Mouse (Mus musculus) heart, embryonic 12.5 days (tissue): ENCODE data around the gene Fst. TPM values are rescaled to one million over a fixed set of nuclear protein-coding genes. Genes with fewer than 3 reads are reported as not detected.

Experiments used
- ATAC-seq: fragments of 200-750 bp; cut with Nextera tagmentation; 2 replicates; pipeline ENCODE4 v1.8.0; 2017; ENCODE audit warnings: moderate TSS enrichment, moderate library complexity; ENCODE audit not compliant: insufficient number of reproducible peaks, low FRiP score
- H3K27ac ChIP-seq: fragments of 300-500 bp; sonication (generic); 2 replicates; pipeline ENCODE4 v1.5.1; 2016; ENCODE audit warnings: mild to moderate bottlenecking, moderate library complexity; ENCODE audit not compliant: poor library complexity, severe bottlenecking
- H3K27me3 ChIP-seq: fragments of 300-500 bp; sonication (generic); replicated peaks from 2 replicates; pipeline ENCODE4 v1.6.1; 2016; ENCODE audit warnings: mild to moderate bottlenecking, moderate library complexity
- H3K36me3 ChIP-seq: fragments of 300-500 bp; sonication (generic); 2 replicates; pipeline ENCODE4 v1.6.1; 2016; ENCODE audit warnings: mild to moderate bottlenecking, moderate library complexity
- H3K4me1 ChIP-seq: fragments of 300-500 bp; sonication (generic); replicated peaks from 2 replicates; pipeline ENCODE4 v1.6.1; 2016; ENCODE audit warnings: mild to moderate bottlenecking
- H3K4me2 ChIP-seq: fragments of 300-500 bp; sonication (generic); 2 replicates; pipeline ENCODE4 v1.6.1; 2016; ENCODE audit warnings: mild to moderate bottlenecking, moderate library complexity
- H3K4me3 ChIP-seq: fragments of 300-500 bp; sonication (generic); 2 replicates; pipeline ENCODE4 v1.5.1; 2016; ENCODE audit warnings: mild to moderate bottlenecking
- H3K9ac ChIP-seq: fragments of 300-500 bp; sonication (generic); 2 replicates; pipeline ENCODE4 v1.6.1; 2016; ENCODE audit warnings: mild to moderate bottlenecking, moderate library complexity
- H3K9me3 ChIP-seq: fragments of 300-500 bp; sonication (generic); replicated peaks from 2 replicates; pipeline ENCODE4 v1.6.1; 2016; ENCODE audit warnings: mild to moderate bottlenecking, moderate library complexity
- WGBS: fragments of 180-500 bp; shearing (Covaris S2); methylation state at CpG from one replicate; pipeline ENCODE4 v1.1.7; 2016; 5-methylcytosine and 5-hydroxymethylcytosine counted together
- polyA plus RNA-seq: library from polyadenylated mRNA; unstranded; fragments of >200 nt; fragmentation: Nextera tagmentation; extraction: Ambion mirVana; gene quantifications from 2 replicates; pipeline ENCODE4 v1.2.1, GENCODE M21; 2016

The Fst gene
- 9.1 and 11.4 TPM in 2 replicates for polyA plus RNA-seq

- WGBS, result 0% methylated on average over 69 of the region's 77 CpGs
- Histone ChIP-seq H3K27me3 (peaks cover 24% of the 10 kb centered on the region), H3K36me3 (no peaks in the 10 kb centered on the region), H3K4me3 (peak within 1 kb of the TSS; percentile 69), H3K27ac (no peak within 1 kb of the TSS), H3K9me3 (no peaks in the 10 kb centered on the region), H3K4me1 (peaks cover 16% of the 10 kb centered on the region), H3K4me2 (peak within 1 kb of the TSS; percentile 98), H3K9ac (peak within 1 kb of the TSS; percentile 52)
- ATAC-seq, result peak; percentile 46
Measured at GRCm38 (mm10) chr13:114458886-114459700, at the start of gene Fst. TSS of gene Fst (minus strand) at chr13:114458951.

GRCm38 (mm10) chr13:114493826-114494225, 35.1 kb upstream of the Fst start:
- Histone ChIP-seq H3K9me3 (no peaks in the 10 kb centered on the region), H3K9ac (no peak overlapping the region), H3K27ac (no peak overlapping the region), H3K4me1 (peaks cover 3% of the 10 kb centered on the region), H3K4me2 (no peak overlapping the region), H3K27me3 (no peaks in the 10 kb centered on the region), H3K4me3 (no peak overlapping the region), H3K36me3 (no peaks in the 10 kb centered on the region)
- no peak for ATAC-seq
- 55% methylated on average over 3 of the region's 3 CpGs for WGBS

- Histone ChIP-seq H3K9ac (no peak overlapping the region), H3K4me3 (no peak overlapping the region), H3K4me1 (peaks cover 3% of the 10 kb centered on the region), H3K4me2 (no peak overlapping the region), H3K36me3 (no peaks in the 10 kb centered on the region), H3K27ac (no peak overlapping the region), H3K9me3 (peaks cover under 1% of the 10 kb centered on the region; the same call in 1 of the 2 replicates), H3K27me3 (no peaks in the 10 kb centered on the region)
- ATAC-seq, result no peak
- WGBS, result 40% methylated on average over 7 of the region's 7 CpGs
Measured at GRCm38 (mm10) chr13:114488178-114488577, 29.4 kb upstream of the Fst start.

GRCm38 (mm10) chr13:114478329-114478728, 19.6 kb upstream of the Fst start:
- H3K9me3 ChIP-seq, result peaks cover 10% of the 10 kb centered on the region
- no peaks in the 10 kb centered on the region for H3K4me1 ChIP-seq
- no peak overlapping the region for H3K9ac ChIP-seq
- no peak for ATAC-seq
- 83% methylated on average over 4 of the region's 4 CpGs for WGBS
- H3K27me3 ChIP-seq, result no peaks in the 10 kb centered on the region; the same call in 1 of the 2 replicates
- no peaks in the 10 kb centered on the region for H3K36me3 ChIP-seq
- H3K4me3 ChIP-seq, result no peak overlapping the region
- no peak overlapping the region for H3K4me2 ChIP-seq
- no peak overlapping the region for H3K27ac ChIP-seq

- WGBS, result 75% methylated on average over 3 of the region's 3 CpGs
- Histone ChIP-seq H3K4me2 (no peak overlapping the region), H3K9me3 (peaks cover 10% of the 10 kb centered on the region; the same call in 1 of the 2 replicates), H3K27me3 (no peaks in the 10 kb centered on the region), H3K4me1 (no peaks in the 10 kb centered on the region), H3K27ac (no peak overlapping the region), H3K9ac (no peak overlapping the region), H3K36me3 (no peaks in the 10 kb centered on the region), H3K4me3 (no peak overlapping the region)
- ATAC-seq, result no peak
Measured at GRCm38 (mm10) chr13:114469945-114470344, 11.2 kb upstream of the Fst start.

- H3K4me3 ChIP-seq, result no peak overlapping the region
- 78% methylated on average over 6 of the region's 6 CpGs for WGBS
Measured at GRCm38 (mm10) chr13:114466269-114466919, 7.6 kb upstream of the Fst start.

GRCm38 (mm10) chr13:114465387-114465786, 6.6 kb upstream of the Fst start:
- Histone ChIP-seq H3K9me3 (peaks cover 2% of the 10 kb centered on the region; the same call in 1 of the 2 replicates), H3K4me1 (no peaks in the 10 kb centered on the region), H3K27me3 (peaks cover 3% of the 10 kb centered on the region), H3K4me3 (no peak overlapping the region), H3K36me3 (no peaks in the 10 kb centered on the region), H3K27ac (no peak overlapping the region), H3K9ac (no peak overlapping the region), H3K4me2 (no peak overlapping the region)
- WGBS, result 65% methylated on average over 1 of the region's 1 CpGs
- no peak for ATAC-seq

More at GRCm38 (mm10) chr13:114466269-114466919, 7.6 kb upstream of the Fst start:
- H3K4me2 ChIP-seq, result no peak overlapping the region
- peaks cover 2% of the 10 kb centered on the region for H3K27me3 ChIP-seq
- no peaks in the 10 kb centered on the region for H3K4me1 ChIP-seq
- no peak overlapping the region for H3K27ac ChIP-seq
- ATAC-seq, result no peak
- H3K9me3 ChIP-seq, result peaks cover 5% of the 10 kb centered on the region; the same call in 1 of the 2 replicates
- H3K36me3 ChIP-seq, result no peaks in the 10 kb centered on the region
- H3K9ac ChIP-seq, result no peak overlapping the region

GRCm38 (mm10) chr13:114464824-114465223, 6.1 kb upstream of the Fst start:
- WGBS, result 65% methylated on average over 3 of the region's 3 CpGs

GRCm38 (mm10) chr13:114462548-114463408, 4.0 kb upstream of the Fst start:
- Histone ChIP-seq H3K9me3 (no peaks in the 10 kb centered on the region), H3K9ac (no peak overlapping the region), H3K4me2 (no peak overlapping the region), H3K36me3 (no peaks in the 10 kb centered on the region), H3K4me1 (0 out of 2 replicates have a peak, but pooled peaks cover 2% of the 10 kb centered on the region), H3K27ac (no peak overlapping the region), H3K27me3 (peaks cover 3% of the 10 kb centered on the region), H3K4me3 (no peak overlapping the region)
- ATAC-seq, result no peak
- 81% methylated on average over 8 of the region's 8 CpGs for WGBS

More at GRCm38 (mm10) chr13:114464824-114465223, 6.1 kb upstream of the Fst start:
- ATAC-seq, result no peak
- Histone ChIP-seq H3K27me3 (peaks cover 3% of the 10 kb centered on the region), H3K4me2 (no peak overlapping the region), H3K9me3 (no peaks in the 10 kb centered on the region), H3K4me3 (no peak overlapping the region), H3K4me1 (no peaks in the 10 kb centered on the region), H3K36me3 (no peaks in the 10 kb centered on the region), H3K9ac (no peak overlapping the region), H3K27ac (no peak overlapping the region)

GRCm38 (mm10) chr13:114460306-114460892, 1.6 kb upstream of the Fst start:
- H3K36me3 ChIP-seq, result no peaks in the 10 kb centered on the region
- WGBS, result under 1% methylated on average over 29 of the region's 29 CpGs
- H3K9ac ChIP-seq, result peak overlapping the region; percentile 54; the same call in 1 of the 2 replicates
- peak overlapping the region; percentile 69 for H3K4me3 ChIP-seq
- peak overlapping the region; percentile 98 for H3K4me2 ChIP-seq
- peaks cover 16% of the 10 kb centered on the region for H3K4me1 ChIP-seq
- ATAC-seq, result no peak
- no peaks in the 10 kb centered on the region for H3K9me3 ChIP-seq
- no peak overlapping the region for H3K27ac ChIP-seq
- peaks cover 15% of the 10 kb centered on the region for H3K27me3 ChIP-seq
